Mouse (Mus musculus) hindbrain, embryonic 14.5 days (tissue): ENCODE results near the gene Tmem201. TPM values are rescaled to one million over a fixed set of nuclear protein-coding genes. Genes with fewer than 3 reads are reported as not detected.
A peak's percentile ranks its signal among the peaks of the same experiment; 100 is the strongest.

Experiments used
- ATAC-seq: fragments of 200-750 bp; cut with Nextera tagmentation; 2 replicates; pipeline ENCODE4 v1.8.0; 2017; ENCODE audit warnings: moderate number of reproducible peaks, mild to moderate bottlenecking, moderate TSS enrichment, moderate library complexity; ENCODE audit not compliant: low FRiP score
- DNase-seq: peaks from one replicate; pipeline ENCODE4 v3.0.0-alpha.2; 2015; ENCODE audit warnings: low spot score
- H3K27ac ChIP-seq: fragments of 300-500 bp; sonication (generic); 2 replicates; pipeline ENCODE4 v1.5.1; 2014; ENCODE audit warnings: mild to moderate bottlenecking, moderate library complexity
- H3K27me3 ChIP-seq: fragments of 300-500 bp; sonication (generic); 2 replicates; pipeline ENCODE4 v1.6.1; 2014; ENCODE audit warnings: mild to moderate bottlenecking, low read length, mixed read lengths; ENCODE audit not compliant: control insufficient read depth, insufficient read depth
- H3K36me3 ChIP-seq: fragments of 300-500 bp; sonication (generic); replicated peaks from 2 replicates; pipeline ENCODE4 v1.6.1; 2014; ENCODE audit not compliant: control insufficient read depth, insufficient read depth
- H3K4me1 ChIP-seq: fragments of 300-500 bp; sonication (generic); replicated peaks from 2 replicates; pipeline ENCODE4 v1.6.1; 2014; ENCODE audit warnings: antibody characterized with exemption, low read length, mixed read lengths; ENCODE audit not compliant: control insufficient read depth, insufficient read depth
- H3K4me2 ChIP-seq: fragments of 300-500 bp; sonication (generic); replicated peaks from 2 replicates; pipeline ENCODE4 v1.6.1; 2014; ENCODE audit warnings: mild to moderate bottlenecking, moderate library complexity
- H3K4me3 ChIP-seq: fragments of 300-500 bp; sonication (generic); replicated peaks from 2 replicates; pipeline ENCODE4 v1.5.1; 2014; ENCODE audit warnings: mild to moderate bottlenecking, low read length
- H3K9ac ChIP-seq: fragments of 300-500 bp; sonication (generic); 2 replicates; pipeline ENCODE4 v1.6.1; 2014
- H3K9me3 ChIP-seq: fragments of 300-500 bp; sonication (generic); 2 replicates; pipeline ENCODE4 v1.6.1; 2016; ENCODE audit warnings: low read length; ENCODE audit not compliant: control insufficient read depth
- WGBS: fragments of 180-500 bp; shearing (Covaris S2); extraction: QIAGEN DNeasy Blood & Tissue Kit; methylation state at CpG from one replicate; pipeline ENCODE4 v1.1.7; 2014; 5-methylcytosine and 5-hydroxymethylcytosine counted together
- polyA plus RNA-seq: library from polyadenylated mRNA; unstranded; fragments of >200 nt; fragmentation: Nextera tagmentation; extraction: Ambion mirVana; gene quantifications from 2 replicates; pipeline ENCODE4 v1.2.1, GENCODE M21; 2014

Tmem201 gene
- polyA plus RNA-seq, 1 experiment from 2014 or later, result 31.9 TPM

- H3K27ac ChIP-seq, result no peak overlapping the region
- H3K9ac ChIP-seq, result no peak overlapping the region
- H3K9me3 ChIP-seq, result no peaks in the 10 kb centered on the region
- 0 out of 2 replicates have a peak, but pooled peaks have one; percentile 22 for ATAC-seq
- WGBS, result 19% methylated on average over 7 of the region's 7 CpGs
- H3K27me3 ChIP-seq, result no peaks in the 10 kb centered on the region
- H3K4me1 ChIP-seq, result no peaks in the 10 kb centered on the region
- DNase-seq, result no peak
- H3K4me3 ChIP-seq, result no peak overlapping the region
- H3K4me2 ChIP-seq, result no peak overlapping the region
- peaks cover 25% of the 10 kb centered on the region for H3K36me3 ChIP-seq
Measured at GRCm38 (mm10) chr4:149711955-149712354, 25.9 kb downstream of the Tmem201 start.

- no peaks in the 10 kb centered on the region for H3K27me3 ChIP-seq
- no peak overlapping the region for H3K9ac ChIP-seq
- no peak for ATAC-seq
- H3K4me3 ChIP-seq, result no peak overlapping the region
- no peak overlapping the region for H3K27ac ChIP-seq
- WGBS, result 91% methylated on average over 5 of the region's 5 CpGs
- peaks cover 21% of the 10 kb centered on the region for H3K36me3 ChIP-seq
- H3K4me2 ChIP-seq, result no peak overlapping the region
- DNase-seq, result no peak
- no peaks in the 10 kb centered on the region for H3K4me1 ChIP-seq
- H3K9me3 ChIP-seq, result no peaks in the 10 kb centered on the region
Measured at GRCm38 (mm10) chr4:149711485-149711884, 26.4 kb downstream of the Tmem201 start.

- Histone ChIP-seq H3K9ac (no peak overlapping the region), H3K9me3 (no peaks in the 10 kb centered on the region), H3K36me3 (peaks cover 11% of the 10 kb centered on the region), H3K27ac (no peak overlapping the region), H3K4me3 (no peak overlapping the region), H3K4me2 (no peak overlapping the region), H3K4me1 (no peaks in the 10 kb centered on the region), H3K27me3 (no peaks in the 10 kb centered on the region)
- DNase-seq (no peak), ATAC-seq (peak; percentile 57)
- 19% methylated on average over 5 of the region's 5 CpGs for WGBS
Measured at GRCm38 (mm10) chr4:149710510-149710909, 27.3 kb downstream of the Tmem201 start.

- no peak for DNase-seq
- Histone ChIP-seq H3K27me3 (no peaks in the 10 kb centered on the region), H3K9ac (no peak overlapping the region), H3K27ac (no peak overlapping the region), H3K9me3 (no peaks in the 10 kb centered on the region), H3K4me1 (no peaks in the 10 kb centered on the region), H3K36me3 (no peaks in the 10 kb centered on the region), H3K4me3 (no peak overlapping the region), H3K4me2 (no peak overlapping the region)
- no peak for ATAC-seq
- WGBS, result 91% methylated on average over 8 of the region's 8 CpGs
Measured at GRCm38 (mm10) chr4:149705941-149706340, 31.9 kb downstream of the Tmem201 start.

- WGBS, result 85% methylated on average over 7 of the region's 7 CpGs
- no peak overlapping the region for H3K27ac ChIP-seq
- no peaks in the 10 kb centered on the region for H3K4me1 ChIP-seq
- H3K4me2 ChIP-seq, result no peak overlapping the region
- no peaks in the 10 kb centered on the region for H3K9me3 ChIP-seq
- DNase-seq (no peak), ATAC-seq (no peak)
- H3K9ac ChIP-seq, result no peak overlapping the region
- H3K36me3 ChIP-seq, result no peaks in the 10 kb centered on the region
- H3K4me3 ChIP-seq, result no peak overlapping the region
- no peaks in the 10 kb centered on the region for H3K27me3 ChIP-seq
Measured at GRCm38 (mm10) chr4:149705298-149705697, 32.5 kb downstream of the Tmem201 start.

GRCm38 (mm10) chr4:149702210-149702979 lies 35.4 kb downstream of the Tmem201 start, which contains the start of gene Pik3cd:
Pik3cd (minus strand) TSS chr4:149702571.
- H3K27me3 ChIP-seq, result peaks cover 10% of the 10 kb centered on the region
- 0 out of 2 replicates have a peak, but pooled peaks cover 8% of the 10 kb centered on the region for H3K4me1 ChIP-seq
- no peak within 1 kb of the TSS for H3K27ac ChIP-seq
- H3K9ac ChIP-seq, result no peak within 1 kb of the TSS
- no peak for DNase-seq
- no peak for ATAC-seq
- H3K4me3 ChIP-seq, result no peak within 1 kb of the TSS
- WGBS, result 75% methylated on average over 19 of the region's 19 CpGs
- no peaks in the 10 kb centered on the region for H3K36me3 ChIP-seq
- no peak within 1 kb of the TSS for H3K4me2 ChIP-seq
- H3K9me3 ChIP-seq, result no peaks in the 10 kb centered on the region

GRCm38 (mm10) chr4:149701426-149702209 lies 36.2 kb downstream of the Tmem201 start:
- 63% methylated on average over 18 of the region's 18 CpGs for WGBS
- Histone ChIP-seq H3K36me3 (no peaks in the 10 kb centered on the region), H3K4me1 (0 out of 2 replicates have a peak, but pooled peaks cover 10% of the 10 kb centered on the region), H3K4me3 (no peak overlapping the region), H3K4me2 (no peak overlapping the region), H3K27me3 (peaks cover 17% of the 10 kb centered on the region), H3K9ac (no peak overlapping the region), H3K27ac (no peak overlapping the region), H3K9me3 (no peaks in the 10 kb centered on the region)
- no peak for ATAC-seq
- no peak for DNase-seq

- Histone ChIP-seq H3K4me3 (no peak overlapping the region), H3K27ac (no peak overlapping the region), H3K27me3 (peaks cover 19% of the 10 kb centered on the region), H3K4me1 (0 out of 2 replicates have a peak, but pooled peaks cover 17% of the 10 kb centered on the region), H3K36me3 (no peaks in the 10 kb centered on the region), H3K9me3 (no peaks in the 10 kb centered on the region), H3K9ac (no peak overlapping the region), H3K4me2 (no peak overlapping the region)
- DNase-seq (no peak), ATAC-seq (no peak)
- 80% methylated on average over 4 of the region's 4 CpGs for WGBS
Measured at GRCm38 (mm10) chr4:149699953-149700352, 37.9 kb downstream of the Tmem201 start.

GRCm38 (mm10) chr4:149698197-149698821 lies 39.5 kb downstream of the Tmem201 start:
- ATAC-seq (peak; percentile 46; the same call in 1 of the 2 replicates), DNase-seq (peak; percentile 52)
- peak overlapping the region; percentile 40 for H3K9ac ChIP-seq
- no peak overlapping the region for H3K27ac ChIP-seq
- peak overlapping the region; percentile 31 for H3K4me3 ChIP-seq
- no peaks in the 10 kb centered on the region for H3K9me3 ChIP-seq
- H3K36me3 ChIP-seq, result no peaks in the 10 kb centered on the region
- H3K4me2 ChIP-seq, result peak overlapping the region; percentile 56
- H3K27me3 ChIP-seq, result peaks cover 19% of the 10 kb centered on the region
- under 1% methylated on average over 35 of the region's 35 CpGs for WGBS
- H3K4me1 ChIP-seq, result 0 out of 2 replicates have a peak, but pooled peaks cover 17% of the 10 kb centered on the region
